Mouse (Mus musculus) erythroblast, embryonic 14.5 days (primary cell): Measurements from ENCODE around the gene Gm49337.

Experiments
- GATA1 ChIP-seq: IDR thresholded peaks from 2 replicates; pipeline ENCODE4 v1.6.1; 2012; ENCODE audit warnings: low read length, inconsistent platforms, mixed read lengths
- TAL1 ChIP-seq: IDR thresholded peaks from 3 replicates; pipeline ENCODE4 v1.6.1; 2012; ENCODE audit warnings: low read length, inconsistent platforms, mixed read lengths

- TF ChIP-seq GATA1 (no peak), TAL1 (no peak)
Observed at GRCm38 (mm10) chr4:116215895-116216605, 42.9 kb downstream of the Gm49337 start.
